Mouse (Mus musculus) left cerebral cortex, adult 6 months (tissue): ENCODE results near the gene Phf2. TPM values are rescaled to one million over a fixed set of nuclear protein-coding genes. Genes with fewer than 3 reads are reported as not detected.

Experiments used
- long read RNA-seq, 2 experiments: library from polyadenylated mRNA; unstranded; transcript quantifications; one replicate each; pipeline ENCODE4 v2.0.0; 2019 to 2020
- polyA plus RNA-seq: library from polyadenylated mRNA; unstranded; fragments of <200 nt; fragmentation: Nextera tagmentation; gene quantifications from 2 replicates; pipeline ENCODE4 v1.2.3, GENCODE M21; 2021

Gene Phf2
- 1.4 and 2.3 TPM in 2 replicates for polyA plus RNA-seq
- long read RNA-seq, experiment 1, partial matches to known transcripts = 1 of 6 reads
- long read RNA-seq, experiment 1, other reads (novel, unspliced or antisense) = 5 of 6 reads
- long read RNA-seq, experiment 2, partial matches to known transcripts = 1 of 2 reads
- long read RNA-seq, experiment 2, other reads (novel, unspliced or antisense) = 1 of 2 reads

DNA sequence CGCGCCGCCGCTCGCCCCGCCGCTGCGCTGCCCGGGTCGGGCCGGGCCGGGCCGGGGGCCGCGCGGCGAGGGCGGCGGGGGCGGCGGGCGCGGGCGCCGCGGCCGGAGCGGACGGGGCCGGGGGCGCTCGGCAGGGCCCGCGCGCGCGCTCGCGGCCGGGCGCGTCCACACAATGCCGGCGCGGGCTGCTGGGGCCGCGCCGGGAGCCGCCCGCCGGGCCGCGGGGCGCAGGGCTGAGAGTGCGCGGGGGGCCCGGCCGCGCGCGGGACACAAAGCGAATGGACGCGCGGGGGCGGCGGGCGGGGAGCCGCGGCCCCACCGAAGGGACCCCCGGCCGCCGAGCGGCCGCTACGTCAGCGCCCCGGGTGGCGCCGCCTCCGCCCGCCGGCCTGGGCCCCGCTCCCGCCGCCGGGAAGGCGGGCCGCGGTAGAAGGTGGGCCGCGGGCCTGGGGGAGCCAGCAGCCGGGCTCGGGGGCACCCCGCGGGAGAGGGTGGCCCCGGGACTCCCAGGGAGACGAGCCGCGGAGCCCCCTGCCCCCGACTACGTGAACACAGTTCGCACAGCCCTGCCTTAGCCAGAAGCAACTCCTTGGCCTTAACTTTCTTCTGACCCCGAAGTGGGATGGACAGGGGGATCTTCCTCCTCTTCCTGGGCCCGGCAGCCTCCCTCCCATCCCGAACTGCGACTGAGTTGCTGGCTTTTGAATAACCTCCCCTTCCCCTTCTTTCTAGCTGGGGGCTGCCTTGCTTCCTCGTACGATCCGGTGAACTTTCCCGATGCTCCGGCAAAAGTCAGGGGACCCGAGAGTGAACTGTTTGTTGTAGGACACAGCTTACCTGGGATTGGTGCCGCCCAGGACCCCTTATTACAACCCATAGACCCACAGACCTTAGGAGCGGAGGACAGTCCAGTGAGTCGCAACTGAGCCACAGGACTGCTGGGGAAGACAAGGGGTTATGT, at the start of gene Phf2:
TSS of gene Phf2 (minus strand) at position 349 of the 961 bp plus-strand sequence.

Other genes with a start within 250 kb of the Phf2 start
- 4.7 and 9.2 TPM in 2 replicates for gene Ptpdc1, start 245.5 kb downstream of the Phf2 start, polyA plus RNA-seq
- not detected in 2 replicates for gene Barx1, start 208.1 kb downstream of the Phf2 start, polyA plus RNA-seq
- 21.1 and 27.0 TPM in 2 replicates for gene Fam120a, start 96.9 kb upstream of the Phf2 start, polyA plus RNA-seq